Mouse (Mus musculus) natural killer cell, adult 2 months (primary cell): ENCODE data around the gene Amz1.
A peak's percentile ranks its signal among the peaks of the same experiment; 100 is the strongest.

Experiments
- DNase-seq, 2 experiments: peaks; one replicate each; pipeline ENCODE4 v3.0.0; 2022; ENCODE audit warnings: low spot score in 2 of 2

Gene Amz1

GRCm38 (mm10) chr5:140726062-140726839 is 2.3 kb downstream of the Amz1 start:
- no peak for DNase-seq

- DNase-seq, result no peak
Measured at GRCm38 (mm10) chr5:140726946-140727740, 3.2 kb downstream of the Amz1 start.

GRCm38 (mm10) chr5:140731040-140731797 is 7.3 kb downstream of the Amz1 start:
- DNase-seq, result peak in 1 of 2 experiments; percentile 45

GRCm38 (mm10) chr5:140732195-140732594 is 8.3 kb downstream of the Amz1 start:
- DNase-seq, result peak; percentile 35 to 56

GRCm38 (mm10) chr5:140733336-140733735 is 9.4 kb downstream of the Amz1 start:
- DNase-seq, result peak in 1 of 2 experiments; percentile 59

GRCm38 (mm10) chr5:140735297-140735696 is 11.4 kb downstream of the Amz1 start:
- DNase-seq, result peak; percentile 32 to 73

GRCm38 (mm10) chr5:140736166-140736565 is 12.2 kb downstream of the Amz1 start:
- DNase-seq, result no peak

- no peak for DNase-seq
Measured at GRCm38 (mm10) chr5:140739813-140740212, 15.9 kb downstream of the Amz1 start.

- DNase-seq, result no peak
Measured at GRCm38 (mm10) chr5:140741040-140741439, 17.1 kb downstream of the Amz1 start.

- no peak for DNase-seq
Measured at GRCm38 (mm10) chr5:140741877-140742276, 17.9 kb downstream of the Amz1 start.

- DNase-seq, result no peak
Measured at GRCm38 (mm10) chr5:140743706-140744131, 19.8 kb downstream of the Amz1 start.

GRCm38 (mm10) chr5:140748425-140748824 is 24.5 kb downstream of the Amz1 start:
- DNase-seq, result peak in 1 of 2 experiments; percentile 24

- DNase-seq, result peak; percentile 62 to 71
Measured at GRCm38 (mm10) chr5:140749062-140749875, 25.3 kb downstream of the Amz1 start.

- DNase-seq, result peak; percentile 33 to 68
Measured at GRCm38 (mm10) chr5:140750925-140751324, 27.0 kb downstream of the Amz1 start.

- no peak for DNase-seq
Measured at GRCm38 (mm10) chr5:140752041-140752440, 28.1 kb downstream of the Amz1 start.

- no peak for DNase-seq
Measured at GRCm38 (mm10) chr5:140752639-140753038, 28.7 kb downstream of the Amz1 start.

- DNase-seq, result no peak
Measured at GRCm38 (mm10) chr5:140753223-140753622, 29.3 kb downstream of the Amz1 start.

GRCm38 (mm10) chr5:140758864-140759263 is 34.9 kb downstream of the Amz1 start:
- DNase-seq, result no peak

- DNase-seq, result no peak
Measured at GRCm38 (mm10) chr5:140762540-140762939, 38.6 kb downstream of the Amz1 start.

- peak in 1 of 2 experiments; percentile 14 for DNase-seq
Measured at GRCm38 (mm10) chr5:140764921-140765613, 41.1 kb downstream of the Amz1 start.
